Mouse (Mus musculus) intestine, postnatal 0 days (tissue): ENCODE measurements at regions not wholly inside any gene's neighbourhood (a gene's known extent, or its start where the extent isn't known, plus 50 kb on each side); places are given as distances from the start of the nearest gene placed in this dataset.

ENCODE experiments used
- ATAC-seq: fragments of 200-750 bp; cut with Nextera tagmentation; 2 replicates; pipeline ENCODE4 v1.8.0; 2017; ENCODE audit warnings: mild to moderate bottlenecking, moderate TSS enrichment, moderate library complexity
- H3K27ac ChIP-seq: fragments of 300-500 bp; sonication (generic); 2 replicates; pipeline ENCODE4 v1.5.1; 2014; ENCODE audit warnings: mild to moderate bottlenecking, low read depth, low read length, moderate library complexity
- H3K27me3 ChIP-seq: fragments of 300-500 bp; sonication (generic); replicated peaks from 2 replicates; pipeline ENCODE4 v1.6.1; 2014; ENCODE audit warnings: low read length, mixed read lengths; ENCODE audit not compliant: control insufficient read depth, insufficient read depth
- H3K36me3 ChIP-seq: fragments of 300-500 bp; sonication (generic); 2 replicates; pipeline ENCODE4 v1.6.1; 2014; ENCODE audit warnings: mild to moderate bottlenecking, moderate library complexity; ENCODE audit not compliant: control insufficient read depth, insufficient read depth
- H3K4me1 ChIP-seq: fragments of 300-500 bp; sonication (generic); replicated peaks from 2 replicates; pipeline ENCODE4 v1.6.1; 2014; ENCODE audit warnings: antibody characterized with exemption, low read length, mixed read lengths; ENCODE audit not compliant: control insufficient read depth, insufficient read depth
- H3K4me2 ChIP-seq: fragments of 300-500 bp; sonication (generic); replicated peaks from 2 replicates; pipeline ENCODE4 v1.6.1; 2014; ENCODE audit warnings: low read depth, mild to moderate bottlenecking, moderate library complexity
- H3K4me3 ChIP-seq: fragments of 300-500 bp; sonication (generic); 2 replicates; pipeline ENCODE4 v1.5.1; 2014; ENCODE audit warnings: low read depth, low read length
- H3K9ac ChIP-seq: fragments of 300-500 bp; sonication (generic); 2 replicates; pipeline ENCODE4 v1.6.1; 2014; ENCODE audit warnings: mild to moderate bottlenecking, low read depth, low read length
- H3K9me3 ChIP-seq: fragments of 300-500 bp; sonication (generic); 2 replicates; pipeline ENCODE4 v1.6.1; 2016; ENCODE audit warnings: mixed run types; ENCODE audit not compliant: control insufficient read depth
- CTCF ChIP-seq: sonication (generic); IDR thresholded peaks from 2 replicates; pipeline ENCODE4 v1.5.1; 2016; ENCODE audit warnings: low read depth, mild to moderate bottlenecking, control low read depth, antibody characterized with exemption, moderate library complexity
- WGBS: fragments of 180-500 bp; shearing (Covaris S2); extraction: QIAGEN DNeasy Blood & Tissue Kit; methylation state at CpG from one replicate; pipeline ENCODE4 v1.1.7; 2014; 5-methylcytosine and 5-hydroxymethylcytosine counted together

DNA sequence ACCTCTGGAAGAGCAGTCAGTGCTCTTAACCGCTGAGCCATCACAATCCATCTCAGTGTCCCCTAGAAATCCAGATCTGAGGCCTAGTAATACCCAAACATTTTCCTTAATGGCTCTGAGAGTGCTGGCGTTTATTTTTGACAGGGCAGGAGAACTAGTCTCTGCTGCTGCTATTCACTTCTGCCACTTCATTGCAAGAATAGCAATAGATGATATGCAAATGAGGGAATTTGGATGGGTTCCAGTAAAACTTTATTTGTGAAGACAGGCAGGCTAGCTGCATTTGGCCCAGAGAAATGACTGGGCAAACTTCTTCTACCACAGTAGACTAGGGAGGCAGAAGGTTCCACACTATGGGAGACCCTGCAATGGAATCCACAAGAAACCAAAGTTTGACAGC is 91.0 kb upstream of the Nphp3 start:
- no peak for TF ChIP-seq CTCF
- no peak for ATAC-seq
- H3K9ac ChIP-seq, result no peak overlapping the region
- H3K9me3 ChIP-seq, result no peaks in the 10 kb centered on the region
- H3K4me1 ChIP-seq, result no peaks in the 10 kb centered on the region
- no peak overlapping the region for H3K27ac ChIP-seq
- H3K4me2 ChIP-seq, result no peak overlapping the region
- no peaks in the 10 kb centered on the region for H3K36me3 ChIP-seq
- 69% methylated on average over 2 of the region's 2 CpGs for WGBS
- no peaks in the 10 kb centered on the region for H3K27me3 ChIP-seq
- H3K4me3 ChIP-seq, result no peak overlapping the region

DNA sequence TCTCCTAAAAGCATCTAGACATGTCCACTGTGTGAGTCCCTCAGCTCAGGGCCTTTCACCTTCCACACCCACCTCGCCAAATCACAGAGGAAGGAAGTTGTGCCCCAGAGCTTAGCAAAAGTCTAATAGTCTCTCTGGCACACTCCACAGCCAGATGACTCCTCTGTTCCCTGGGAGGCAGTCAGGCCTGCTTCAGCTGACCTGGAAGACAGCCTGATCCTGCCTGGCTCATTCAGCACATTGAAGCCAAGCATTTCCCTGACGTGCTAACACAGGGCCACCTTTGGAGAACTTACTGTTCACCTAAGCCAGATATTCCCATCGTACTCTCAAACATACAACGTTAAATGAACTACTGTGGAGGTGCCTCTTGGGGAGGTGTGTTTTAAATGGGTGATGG is 87.2 kb upstream of the Nphp3 start:
- no peaks in the 10 kb centered on the region for H3K4me1 ChIP-seq
- H3K9me3 ChIP-seq, result no peaks in the 10 kb centered on the region
- H3K9ac ChIP-seq, result no peak overlapping the region
- TF ChIP-seq CTCF, result no peak
- H3K4me3 ChIP-seq, result no peak overlapping the region
- H3K36me3 ChIP-seq, result no peaks in the 10 kb centered on the region
- H3K27me3 ChIP-seq, result no peaks in the 10 kb centered on the region
- WGBS, result 79% methylated on average over 4 of the region's 4 CpGs
- ATAC-seq, result no peak
- H3K27ac ChIP-seq, result no peak overlapping the region
- no peak overlapping the region for H3K4me2 ChIP-seq

DNA sequence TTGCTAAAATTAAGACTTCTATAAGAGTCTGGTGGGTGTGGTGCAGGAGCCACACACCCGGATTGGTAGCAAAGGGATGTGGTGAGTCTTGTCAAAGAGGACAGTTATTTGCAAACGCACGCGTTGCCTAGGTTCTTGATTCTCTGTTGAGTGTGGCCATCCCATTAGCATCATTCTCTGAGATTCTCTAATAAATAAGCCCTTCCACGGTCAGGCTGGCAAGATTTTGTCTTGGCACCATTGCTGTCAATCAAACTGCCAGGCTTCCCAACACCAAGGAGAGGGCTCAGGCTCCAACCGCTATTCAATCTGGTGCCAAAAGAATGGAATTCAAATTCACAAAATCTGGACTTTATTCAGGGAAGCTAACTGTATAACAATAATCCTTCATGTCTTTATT is 84.6 kb upstream of the Nphp3 start:
- Histone ChIP-seq H3K27me3 (no peaks in the 10 kb centered on the region), H3K4me1 (no peaks in the 10 kb centered on the region), H3K27ac (no peak overlapping the region), H3K4me2 (no peak overlapping the region), H3K4me3 (no peak overlapping the region), H3K36me3 (no peaks in the 10 kb centered on the region), H3K9ac (no peak overlapping the region), H3K9me3 (no peaks in the 10 kb centered on the region)
- no peak for ATAC-seq
- whole genome bisulfite sequencing, result 89% methylated on average over 6 of the region's 6 CpGs
- no peak for TF ChIP-seq CTCF

DNA sequence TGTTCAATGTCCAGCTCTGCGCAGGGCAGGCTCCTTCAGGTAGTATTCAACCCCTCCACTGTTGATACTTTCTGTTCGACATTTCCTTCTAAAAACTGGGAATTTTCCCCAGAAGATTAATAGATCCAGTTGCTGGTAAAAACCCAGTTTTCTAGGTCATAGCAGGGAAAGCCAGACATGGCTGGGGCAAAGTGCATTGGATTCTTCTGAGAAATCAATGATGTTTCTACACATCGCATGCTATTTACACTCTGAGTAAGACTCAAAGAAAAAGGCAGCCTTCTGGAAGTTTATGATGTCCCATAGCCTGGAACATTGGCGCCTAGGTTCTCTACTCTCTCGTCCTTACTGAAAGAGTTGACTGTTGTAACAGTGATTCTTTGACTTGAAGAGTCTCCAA is 80.0 kb upstream of the Nphp3 start:
- Histone ChIP-seq H3K4me1 (no peaks in the 10 kb centered on the region), H3K4me2 (no peak overlapping the region), H3K36me3 (no peaks in the 10 kb centered on the region), H3K9me3 (no peaks in the 10 kb centered on the region), H3K9ac (no peak overlapping the region), H3K27me3 (no peaks in the 10 kb centered on the region), H3K27ac (no peak overlapping the region), H3K4me3 (no peak overlapping the region)
- 86% methylated on average over 5 of the region's 5 CpGs for WGBS
- TF ChIP-seq CTCF, result no peak
- no peak for ATAC-seq

DNA sequence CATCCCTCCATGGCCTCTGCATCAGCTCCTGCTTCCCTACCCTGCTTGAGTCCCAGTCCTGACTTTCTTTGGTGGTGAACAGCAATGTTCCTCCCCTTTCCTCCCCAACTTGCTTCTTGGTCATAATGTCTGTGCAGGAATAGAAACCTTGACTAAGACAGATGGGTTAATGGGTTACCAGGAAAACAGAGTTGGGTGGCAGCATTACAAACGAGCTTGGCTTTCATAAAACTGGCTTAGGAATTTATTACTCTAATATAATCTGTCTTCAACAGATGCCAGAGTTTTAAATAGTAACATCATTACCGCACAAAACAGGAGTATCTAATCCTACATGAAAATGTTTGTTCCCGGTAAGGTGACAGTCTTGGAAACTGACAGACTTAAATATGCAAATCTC is 77.7 kb upstream of the Nphp3 start:
- no peak for TF ChIP-seq CTCF

DNA sequence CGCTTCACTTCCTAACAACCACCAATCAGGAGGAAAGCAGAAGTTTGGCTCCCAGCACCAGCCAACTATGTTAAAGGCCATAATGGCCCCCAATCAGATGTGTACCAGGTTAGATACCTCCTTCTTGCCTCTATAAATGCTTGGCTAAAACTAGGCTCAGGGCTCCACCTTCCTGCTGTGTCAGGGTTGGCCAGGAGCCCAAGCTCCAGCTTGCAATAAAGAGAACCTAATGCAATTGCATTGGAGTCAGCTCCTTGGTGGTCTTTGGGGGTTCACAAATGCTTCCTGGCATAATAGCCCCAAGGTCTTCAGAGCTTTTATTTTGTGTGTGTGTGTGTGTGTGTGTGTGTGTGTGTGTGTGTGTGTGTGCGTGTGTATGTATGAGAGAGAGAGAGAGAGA is 76.9 kb upstream of the Nphp3 start:
- H3K4me1 ChIP-seq, result no peaks in the 10 kb centered on the region
- TF ChIP-seq CTCF, result no peak
- H3K4me2 ChIP-seq, result no peak overlapping the region
- H3K27ac ChIP-seq, result no peak overlapping the region
- H3K4me3 ChIP-seq, result no peak overlapping the region
- H3K9ac ChIP-seq, result no peak overlapping the region
- no peaks in the 10 kb centered on the region for H3K36me3 ChIP-seq
- H3K27me3 ChIP-seq, result no peaks in the 10 kb centered on the region
- no peaks in the 10 kb centered on the region for H3K9me3 ChIP-seq
- no peak for ATAC-seq
- 89% methylated on average over 2 of the region's 2 CpGs for WGBS

More for the DNA sequence above, 77.7 kb upstream of the Nphp3 start:
- no peak for ATAC-seq
- H3K27me3 ChIP-seq, result no peaks in the 10 kb centered on the region
- H3K9ac ChIP-seq, result no peak overlapping the region
- H3K4me2 ChIP-seq, result no peak overlapping the region
- H3K9me3 ChIP-seq, result no peaks in the 10 kb centered on the region
- H3K4me1 ChIP-seq, result no peaks in the 10 kb centered on the region
- no peak overlapping the region for H3K4me3 ChIP-seq
- H3K27ac ChIP-seq, result no peak overlapping the region
- no peaks in the 10 kb centered on the region for H3K36me3 ChIP-seq
- 43% methylated on average over 3 of the region's 3 CpGs for WGBS
